Mouse (Mus musculus): ENCODE measurements around the gene Gm11492. TPM values are rescaled to one million over a fixed set of nuclear protein-coding genes. Genes with fewer than 3 reads are reported as not detected.

The Gm11492 gene
- polyA plus RNA-seq, 1 experiment from 2014 or later, result not detected

- Histone ChIP-seq H3K9ac (replicated peaks) (peak overlapping the region; percentile 67), H3K4me2 (replicated peaks) (peak overlapping the region; percentile 70), H3K27me3 (no peaks in the 10 kb centered on the region), H3K9me3 (no peaks in the 10 kb centered on the region), H3K36me3 (peaks cover 8% of the 10 kb centered on the region), H3K4me3 (peak overlapping the region; percentile 78), H3K27ac (replicated peaks) (peak overlapping the region; percentile 94), H3K4me1 (peaks cover 59% of the 10 kb centered on the region)
- ATAC-seq (replicated peaks), result no peak
- 36% methylated on average over 13 of the region's 13 CpGs for WGBS
Observed at GRCm38 (mm10) chr11:87592713-87593598, 26.5 kb downstream of the Gm11492 start.

GRCm38 (mm10) chr11:87595327-87595841 lies 28.9 kb downstream of the Gm11492 start:
- peaks cover 47% of the 10 kb centered on the region for H3K4me1 ChIP-seq
- H3K4me3 ChIP-seq, result peak overlapping the region; percentile 82
- H3K27me3 ChIP-seq, result no peaks in the 10 kb centered on the region
- ATAC-seq (replicated peaks), result peak; percentile 58
- peak overlapping the region; percentile 76 for H3K4me2 ChIP-seq (replicated peaks)
- peak overlapping the region; percentile 92 for H3K27ac ChIP-seq (replicated peaks)
- H3K9ac ChIP-seq (replicated peaks), result peak overlapping the region; percentile 95
- WGBS, result under 1% methylated on average over 30 of the region's 37 CpGs
- no peaks in the 10 kb centered on the region for H3K9me3 ChIP-seq
- peaks cover 33% of the 10 kb centered on the region for H3K36me3 ChIP-seq

DNA sequence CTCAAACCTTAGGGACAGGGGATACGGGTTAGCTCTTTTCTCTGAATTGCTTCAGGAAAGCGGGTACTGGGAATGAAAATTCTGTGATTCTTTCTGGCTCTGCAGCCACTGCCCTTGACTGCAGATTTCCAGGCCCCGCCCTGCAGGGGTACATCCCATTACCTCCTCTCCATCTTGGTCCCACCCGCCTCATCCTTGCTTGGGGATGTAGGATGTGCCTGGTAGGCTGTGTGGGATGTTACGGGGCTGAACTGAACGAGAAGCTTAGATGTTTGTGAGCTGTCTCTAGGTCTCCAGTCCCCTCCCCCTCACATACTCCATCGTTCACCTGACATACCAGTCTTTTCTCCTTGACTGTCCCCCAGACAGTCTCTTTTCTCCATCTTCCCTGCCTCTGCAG lies 29.5 kb downstream of the Gm11492 start:
- H3K9ac ChIP-seq (replicated peaks), result peak overlapping the region; percentile 95
- 5% methylated on average over 7 of the region's 7 CpGs for WGBS
- no peaks in the 10 kb centered on the region for H3K27me3 ChIP-seq
- peak overlapping the region; percentile 92 for H3K27ac ChIP-seq (replicated peaks)
- H3K4me2 ChIP-seq (replicated peaks), result peak overlapping the region; percentile 76
- no peaks in the 10 kb centered on the region for H3K9me3 ChIP-seq
- peaks cover 39% of the 10 kb centered on the region for H3K36me3 ChIP-seq
- ATAC-seq (replicated peaks), result no peak
- H3K4me3 ChIP-seq, result peak overlapping the region; percentile 82
- H3K4me1 ChIP-seq, result peaks cover 43% of the 10 kb centered on the region

DNA sequence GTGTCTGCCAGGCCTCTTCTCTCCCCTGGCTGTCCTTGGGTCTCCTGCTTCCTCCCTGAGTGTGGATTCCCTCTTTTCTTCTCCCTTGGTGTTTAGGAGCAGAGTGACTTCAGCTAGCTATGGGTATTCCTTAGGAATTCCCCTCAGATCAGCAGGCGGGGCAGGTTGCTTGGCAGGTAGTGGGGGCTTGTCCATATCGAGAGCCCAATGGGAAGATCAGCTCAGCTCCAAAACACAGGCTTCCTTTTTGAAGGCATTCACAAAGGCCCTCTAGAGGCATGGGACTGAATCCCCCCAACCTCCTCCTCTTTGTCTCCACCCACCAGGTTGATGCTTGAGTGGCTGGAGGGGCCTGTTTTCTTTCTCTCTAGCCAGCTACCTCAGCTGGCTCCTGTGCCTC lies 30.0 kb downstream of the Gm11492 start:
- Histone ChIP-seq H3K27ac (replicated peaks) (peak overlapping the region; percentile 92), H3K4me2 (replicated peaks) (peak overlapping the region; percentile 76), H3K27me3 (no peaks in the 10 kb centered on the region), H3K4me1 (peaks cover 43% of the 10 kb centered on the region), H3K4me3 (peak overlapping the region; percentile 82), H3K36me3 (peaks cover 44% of the 10 kb centered on the region), H3K9me3 (no peaks in the 10 kb centered on the region), H3K9ac (replicated peaks) (peak overlapping the region; percentile 95)
- ATAC-seq (replicated peaks), result no peak
- WGBS, result 13% methylated on average over 2 of the region's 2 CpGs

DNA sequence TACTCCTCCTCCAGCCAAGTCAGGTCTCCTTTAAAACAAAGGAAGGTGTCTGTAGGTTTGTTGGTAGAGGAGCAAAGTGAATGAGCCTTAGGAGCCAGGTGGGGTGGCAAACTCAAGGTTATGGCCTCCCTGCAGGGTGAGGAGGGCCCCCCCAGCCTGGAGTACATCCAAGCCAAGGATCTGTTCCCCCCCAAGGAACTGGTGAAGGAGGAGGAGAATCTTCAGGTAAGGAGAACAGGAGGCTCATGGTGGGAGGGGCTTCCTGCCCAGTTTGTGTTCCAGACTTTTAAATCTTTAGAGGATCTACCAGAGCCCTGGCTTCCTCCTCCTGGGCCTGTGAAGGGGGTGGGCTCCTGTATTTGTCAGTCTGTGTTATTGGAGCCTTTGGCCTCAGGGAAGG lies 30.6 kb downstream of the Gm11492 start:
- peaks cover 43% of the 10 kb centered on the region for H3K4me1 ChIP-seq
- no peak for ATAC-seq (replicated peaks)
- H3K27ac ChIP-seq (replicated peaks), result peak overlapping the region; percentile 92
- peaks cover 49% of the 10 kb centered on the region for H3K36me3 ChIP-seq
- peak overlapping the region; percentile 76 for H3K4me2 ChIP-seq (replicated peaks)
- H3K4me3 ChIP-seq, result peak overlapping the region; percentile 82
- H3K9me3 ChIP-seq, result no peaks in the 10 kb centered on the region
- H3K27me3 ChIP-seq, result no peaks in the 10 kb centered on the region
- peak overlapping the region; percentile 95 for H3K9ac ChIP-seq (replicated peaks)

- WGBS, result 91% methylated on average over 13 of the region's 13 CpGs
- Histone ChIP-seq H3K4me3 (no peak overlapping the region), H3K9ac (replicated peaks) (no peak overlapping the region), H3K9me3 (no peaks in the 10 kb centered on the region), H3K27ac (replicated peaks) (no peak overlapping the region), H3K36me3 (peaks cover 74% of the 10 kb centered on the region), H3K27me3 (no peaks in the 10 kb centered on the region), H3K4me2 (replicated peaks) (no peak overlapping the region), H3K4me1 (peaks cover 26% of the 10 kb centered on the region)
- no peak for ATAC-seq (replicated peaks)
Observed at GRCm38 (mm10) chr11:87599395-87600089, 33.1 kb downstream of the Gm11492 start.

GRCm38 (mm10) chr11:87600322-87600853 lies 33.9 kb downstream of the Gm11492 start:
- H3K27ac ChIP-seq (replicated peaks), result no peak overlapping the region
- H3K4me3 ChIP-seq, result no peak overlapping the region
- H3K9ac ChIP-seq (replicated peaks), result no peak overlapping the region
- peaks cover 83% of the 10 kb centered on the region for H3K36me3 ChIP-seq
- H3K27me3 ChIP-seq, result no peaks in the 10 kb centered on the region
- H3K4me1 ChIP-seq, result peaks cover 18% of the 10 kb centered on the region
- H3K9me3 ChIP-seq, result no peaks in the 10 kb centered on the region
- 92% methylated on average over 10 of the region's 10 CpGs for WGBS
- H3K4me2 ChIP-seq (replicated peaks), result no peak overlapping the region
- no peak for ATAC-seq (replicated peaks)

DNA sequence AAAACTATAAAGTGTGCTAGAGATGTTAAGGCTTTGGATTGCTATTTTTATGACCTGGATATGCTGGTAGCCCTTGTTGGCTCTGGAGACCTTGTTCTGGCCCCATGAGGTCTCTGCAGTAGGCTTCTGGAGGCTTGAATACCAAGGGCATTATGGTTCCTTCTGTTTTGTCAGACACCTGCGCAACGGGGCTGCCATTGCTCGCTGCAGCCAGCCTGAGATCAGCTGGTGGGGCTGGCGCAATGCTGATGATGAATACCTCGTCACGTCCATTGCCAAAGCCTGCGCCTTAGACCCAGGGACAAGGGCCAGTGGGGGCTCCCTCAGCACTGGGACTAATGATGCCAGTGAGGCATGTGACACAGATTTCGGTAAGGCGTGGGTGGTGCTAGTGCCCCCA lies 35.8 kb downstream of the Gm11492 start:
- no peak for ATAC-seq (replicated peaks)

GRCm38 (mm10) chr11:87603571-87603970 lies 37.1 kb downstream of the Gm11492 start:
- WGBS, result 100% methylated on average over 2 of the region's 2 CpGs
- no peaks in the 10 kb centered on the region for H3K4me1 ChIP-seq
- H3K4me3 ChIP-seq, result no peak overlapping the region
- ATAC-seq (replicated peaks), result no peak
- no peak overlapping the region for H3K9ac ChIP-seq (replicated peaks)
- H3K27ac ChIP-seq (replicated peaks), result no peak overlapping the region
- H3K9me3 ChIP-seq, result no peaks in the 10 kb centered on the region
- H3K27me3 ChIP-seq, result no peaks in the 10 kb centered on the region
- H3K36me3 ChIP-seq, result peaks cover 98% of the 10 kb centered on the region
- no peak overlapping the region for H3K4me2 ChIP-seq (replicated peaks)

More for the DNA sequence above, 35.8 kb downstream of the Gm11492 start:
- no peak overlapping the region for H3K9ac ChIP-seq (replicated peaks)
- no peaks in the 10 kb centered on the region for H3K27me3 ChIP-seq
- WGBS, result 96% methylated on average over 9 of the region's 9 CpGs
- no peaks in the 10 kb centered on the region for H3K9me3 ChIP-seq
- no peak overlapping the region for H3K4me2 ChIP-seq (replicated peaks)
- no peak overlapping the region for H3K4me3 ChIP-seq
- H3K4me1 ChIP-seq, result peaks cover 4% of the 10 kb centered on the region
- peaks cover 98% of the 10 kb centered on the region for H3K36me3 ChIP-seq
- H3K27ac ChIP-seq (replicated peaks), result no peak overlapping the region

DNA sequence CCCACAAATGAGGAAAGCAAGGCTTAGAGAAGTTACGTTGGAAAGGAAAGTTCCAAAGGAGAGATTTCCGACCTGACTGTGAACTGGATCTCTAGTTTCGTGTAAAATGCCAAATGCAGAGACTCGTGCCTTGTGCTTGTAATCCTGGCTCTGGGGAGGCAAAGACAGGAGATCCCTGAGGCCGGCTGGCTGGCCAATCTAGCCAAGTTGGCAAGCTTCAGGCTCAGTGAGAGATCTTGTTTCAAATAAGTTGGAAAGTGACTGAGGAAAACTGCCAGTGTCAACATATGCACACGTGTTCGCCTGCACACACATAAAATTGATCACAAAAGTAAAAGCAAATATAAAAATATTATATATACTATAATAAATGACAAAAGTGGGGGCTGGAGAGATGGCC lies 42.8 kb downstream of the Gm11492 start:
- no peaks in the 10 kb centered on the region for H3K4me1 ChIP-seq
- H3K4me2 ChIP-seq (replicated peaks), result no peak overlapping the region
- no peak overlapping the region for H3K4me3 ChIP-seq
- 85% methylated on average over 7 of the region's 7 CpGs for WGBS
- peaks cover 95% of the 10 kb centered on the region for H3K36me3 ChIP-seq
- ATAC-seq (replicated peaks), result no peak
- H3K9me3 ChIP-seq, result no peaks in the 10 kb centered on the region
- H3K27ac ChIP-seq (replicated peaks), result no peak overlapping the region
- no peaks in the 10 kb centered on the region for H3K27me3 ChIP-seq
- H3K9ac ChIP-seq (replicated peaks), result no peak overlapping the region

DNA sequence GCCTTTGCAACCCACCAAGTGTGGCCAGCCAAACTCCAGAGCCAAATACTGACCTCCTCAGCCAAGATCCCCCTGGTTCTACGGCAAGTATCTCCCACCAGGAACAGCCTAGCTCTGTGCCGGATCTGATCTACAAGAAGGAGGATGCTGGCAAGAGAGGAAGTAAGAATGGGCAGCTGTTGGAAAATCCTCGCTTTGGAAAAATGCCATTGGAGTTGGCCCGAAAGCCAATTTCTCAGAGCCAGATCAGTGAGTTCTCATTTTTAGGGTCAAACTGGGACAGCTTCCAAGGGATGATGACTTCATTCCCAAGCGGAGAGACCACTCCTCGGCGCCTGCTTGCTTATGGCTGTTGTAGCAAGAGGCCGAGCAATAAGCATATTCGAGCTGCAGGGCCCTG lies 45.1 kb downstream of the Gm11492 start:
- no peak overlapping the region for H3K9ac ChIP-seq (replicated peaks)
- no peaks in the 10 kb centered on the region for H3K9me3 ChIP-seq
- H3K36me3 ChIP-seq, result peaks cover 95% of the 10 kb centered on the region
- H3K27ac ChIP-seq (replicated peaks), result no peak overlapping the region
- no peak overlapping the region for H3K4me3 ChIP-seq
- no peaks in the 10 kb centered on the region for H3K4me1 ChIP-seq
- no peak overlapping the region for H3K4me2 ChIP-seq (replicated peaks)
- no peaks in the 10 kb centered on the region for H3K27me3 ChIP-seq
- no peak for ATAC-seq (replicated peaks)
- WGBS, result 84% methylated on average over 9 of the region's 9 CpGs

GRCm38 (mm10) chr11:87613972-87614371 lies 47.5 kb downstream of the Gm11492 start:
- no peak overlapping the region for H3K4me3 ChIP-seq
- peaks cover 90% of the 10 kb centered on the region for H3K36me3 ChIP-seq
- WGBS, result 91% methylated on average over 7 of the region's 7 CpGs
- no peak overlapping the region for H3K27ac ChIP-seq (replicated peaks)
- no peak overlapping the region for H3K4me2 ChIP-seq (replicated peaks)
- H3K4me1 ChIP-seq, result no peaks in the 10 kb centered on the region
- no peaks in the 10 kb centered on the region for H3K27me3 ChIP-seq
- no peak for ATAC-seq (replicated peaks)
- no peaks in the 10 kb centered on the region for H3K9me3 ChIP-seq
- no peak overlapping the region for H3K9ac ChIP-seq (replicated peaks)

All from forebrain, embryonic 15.5 days (tissue).